Mouse (Mus musculus): Measurements from ENCODE around the gene Rbm45. TPM values are rescaled to one million over a fixed set of nuclear protein-coding genes. Genes with fewer than 3 reads are reported as not detected.

Rbm45 gene
- total RNA-seq, 2 experiments from 2014 or later: 44.9 to 56.7 TPM

- DNase-seq: no peak
Measured at GRCm38 (mm10) chr2:76378646-76379045, 8.9 kb downstream of the Rbm45 start.

DNA sequence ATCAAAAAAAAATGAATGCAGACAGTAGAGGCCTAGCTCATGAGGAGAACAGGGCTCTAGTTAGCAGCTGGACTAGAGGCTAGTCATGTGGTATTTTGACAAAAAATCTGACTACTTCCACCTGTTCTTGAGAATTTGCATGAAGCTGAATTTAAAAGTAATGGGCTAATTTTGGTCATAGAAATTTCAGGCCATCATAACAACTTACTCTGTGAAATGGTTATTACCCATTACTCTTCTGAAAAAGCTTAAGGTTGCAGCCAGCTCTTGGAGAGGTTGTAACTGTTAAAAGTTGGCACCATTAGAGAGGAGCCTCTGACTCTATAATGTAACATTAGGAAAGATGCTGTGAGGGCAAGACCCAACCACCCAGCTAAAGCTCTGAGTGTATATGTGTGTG, 16.7 kb downstream of the Rbm45 start:
- no peak for DNase-seq

DNA sequence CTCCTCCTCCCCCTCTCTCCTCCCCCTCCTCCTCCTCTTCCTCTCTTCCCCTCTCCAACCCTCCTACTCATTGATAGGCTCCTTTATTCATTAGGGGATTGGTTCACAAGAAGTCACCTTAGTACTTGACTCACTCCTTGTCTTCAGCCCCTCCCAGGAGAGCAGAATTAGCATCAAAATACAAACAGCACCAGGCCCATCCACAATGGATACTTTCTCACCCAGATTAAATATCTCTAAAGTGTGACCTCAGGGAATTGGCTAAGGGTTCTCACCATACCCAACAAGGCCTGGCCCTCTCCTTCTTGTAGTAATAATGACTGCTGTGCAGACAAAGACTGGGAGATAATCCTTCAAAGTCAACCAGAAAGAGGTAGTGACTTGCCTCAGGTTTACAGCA, 30.4 kb downstream of the Rbm45 start:
- DNase-seq: no peak

- no peak for DNase-seq
Measured at GRCm38 (mm10) chr2:76405596-76406150, 35.9 kb downstream of the Rbm45 start.

- DNase-seq: peak; percentile 84 to 89
Measured at GRCm38 (mm10) chr2:76406151-76406936, 36.6 kb downstream of the Rbm45 start, which contains the start of gene Osbpl6. Osbpl6 (plus strand) TSS chr2:76406508.

DNA sequence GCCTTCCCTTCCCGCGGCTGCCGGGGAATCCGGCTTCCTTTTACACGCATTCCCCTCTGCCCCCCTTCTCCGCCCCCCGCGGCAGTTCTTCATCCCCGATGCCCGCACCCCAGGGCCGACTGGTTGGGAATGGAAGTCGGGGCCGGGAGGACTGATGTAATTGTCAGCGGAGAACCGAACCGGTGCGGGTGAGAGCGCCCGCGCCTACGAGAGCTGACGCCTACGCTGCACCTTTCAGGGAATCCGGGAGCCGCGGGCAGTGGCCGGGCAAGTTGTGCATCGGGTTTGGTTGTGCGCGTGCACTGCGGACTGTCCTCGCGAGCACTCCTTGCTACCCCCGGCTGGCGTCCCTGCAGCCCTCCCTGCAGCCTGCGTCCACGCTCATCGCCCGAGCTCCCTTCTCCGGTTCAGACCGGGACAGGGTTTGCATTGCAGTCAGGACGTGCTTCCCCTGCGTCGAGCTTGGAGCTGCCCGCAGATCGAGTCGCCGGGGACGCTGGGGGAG, 37.2 kb downstream of the Rbm45 start:
- DNase-seq: peak; percentile 74 to 76

DNA sequence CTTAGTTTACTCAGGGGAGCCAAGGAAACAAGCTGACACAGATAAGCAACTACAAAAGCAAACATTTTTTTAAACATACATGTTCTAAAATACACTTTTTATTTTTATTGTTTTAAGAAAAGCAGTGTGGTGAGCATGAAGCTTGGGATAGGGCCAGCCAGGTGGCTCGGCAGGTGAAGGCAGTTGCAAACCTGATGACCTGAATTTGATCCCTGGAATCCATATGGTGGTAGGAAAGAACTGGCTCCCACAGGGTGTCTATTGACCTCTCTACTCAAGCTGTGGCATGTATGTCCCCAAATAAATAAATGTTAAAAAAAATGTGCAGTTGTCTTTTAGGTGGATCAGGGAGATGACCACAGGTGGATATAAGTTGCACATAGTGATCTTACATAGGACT, 39.7 kb downstream of the Rbm45 start:
- no peak for DNase-seq

GRCm38 (mm10) chr2:76409986-76410385, 40.2 kb downstream of the Rbm45 start:
- peak in 1 of 2 experiments; percentile 6 for DNase-seq

- DNase-seq: no peak
Measured at GRCm38 (mm10) chr2:76412924-76413323, 43.1 kb downstream of the Rbm45 start.

- DNase-seq: no peak
Measured at GRCm38 (mm10) chr2:76417446-76418141, 47.8 kb downstream of the Rbm45 start.

DNA sequence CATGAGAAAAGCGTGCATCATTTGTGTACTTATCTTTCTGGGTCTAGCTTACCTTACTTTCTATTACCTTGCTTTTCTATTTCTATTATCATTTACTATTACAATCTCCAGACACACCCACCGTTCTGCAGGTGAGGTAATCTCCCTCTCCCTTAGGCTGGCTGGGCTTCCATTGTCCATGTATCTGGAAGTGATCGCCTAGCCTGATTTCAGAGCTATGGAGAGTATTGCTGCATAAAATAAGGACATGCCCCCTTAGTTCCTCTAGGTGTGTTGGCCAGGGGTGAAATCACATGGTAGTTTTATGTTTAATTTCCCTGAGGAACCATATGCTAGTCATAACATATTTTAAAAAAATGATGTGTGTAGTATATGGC, 48.3 kb downstream of the Rbm45 start:
- no peak for DNase-seq

DNA sequence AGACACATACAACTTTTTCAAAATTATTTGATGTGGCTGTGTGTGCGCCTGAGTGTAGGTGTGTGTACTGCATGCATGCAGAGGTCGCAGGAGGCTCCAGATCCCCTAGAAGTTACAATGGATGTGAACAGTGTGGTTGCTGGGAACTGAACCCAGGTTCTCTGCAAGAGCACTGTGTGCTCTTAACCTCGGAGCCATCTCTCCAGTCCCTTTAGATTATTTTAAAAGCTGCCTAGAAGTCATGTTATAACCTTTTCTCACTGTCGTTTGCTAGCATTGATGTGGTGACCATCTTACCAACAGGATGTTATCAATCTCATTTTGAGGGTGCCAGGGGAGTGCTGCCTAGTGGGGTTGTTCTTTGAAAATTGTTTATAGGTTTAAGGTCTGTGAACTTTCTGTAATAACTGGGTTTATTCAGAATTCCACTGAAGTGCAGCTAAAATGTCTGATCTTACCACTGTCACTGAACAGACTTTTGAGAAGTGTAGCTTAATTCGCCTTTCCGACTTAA, 51.7 kb downstream of the Rbm45 start:
- no peak for DNase-seq

- no peak for DNase-seq
Measured at GRCm38 (mm10) chr2:76426816-76427215, 57.0 kb downstream of the Rbm45 start.

- no peak for DNase-seq
Measured at GRCm38 (mm10) chr2:76429318-76429717, 59.5 kb downstream of the Rbm45 start.

DNA sequence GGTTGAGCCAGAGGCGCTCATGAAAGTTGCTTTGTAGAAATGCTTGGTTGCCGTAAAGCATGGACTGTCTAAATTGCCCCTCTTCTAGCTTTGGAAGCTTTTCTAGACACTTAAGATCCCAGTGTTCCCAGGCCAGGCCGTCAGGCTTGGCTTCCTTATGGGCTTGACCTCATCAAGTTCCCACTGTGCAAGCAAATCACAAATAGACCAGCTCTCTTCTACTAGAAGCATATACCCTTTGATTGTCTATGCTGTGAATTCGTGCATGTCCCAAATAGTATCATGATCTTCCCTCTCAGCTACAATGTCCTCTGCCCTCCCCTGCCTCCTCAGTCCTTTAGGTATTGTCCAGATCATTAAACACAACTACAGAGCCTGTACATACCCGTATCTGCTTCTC, 60.1 kb downstream of the Rbm45 start:
- no peak for DNase-seq

GRCm38 (mm10) chr2:76430539-76430938, 60.8 kb downstream of the Rbm45 start:
- no peak for DNase-seq

Other genes starting within 250 kb of the Rbm45 start
- under 1 TPM; 0.16 to 0.30 TPM for gene Pde11a, start 31.2 kb upstream of the Rbm45 start, total RNA-seq (2021)
- gene Cyct, start 9.5 kb upstream of the Rbm45 start, total RNA-seq (2021): not detected
- 10 to 100 TPM; 26.2 to 28.5 TPM for gene Osbpl6, start 36.5 kb downstream of the Rbm45 start, total RNA-seq (2021)

All from adrenal gland, postnatal 36 days (tissue).